Mouse (Mus musculus): ENCODE measurements at regions not wholly inside any gene's neighbourhood (a gene's known extent, or its start where the extent isn't known, plus 50 kb on each side); places are given as distances from the start of the nearest gene placed in this dataset.

DNA sequence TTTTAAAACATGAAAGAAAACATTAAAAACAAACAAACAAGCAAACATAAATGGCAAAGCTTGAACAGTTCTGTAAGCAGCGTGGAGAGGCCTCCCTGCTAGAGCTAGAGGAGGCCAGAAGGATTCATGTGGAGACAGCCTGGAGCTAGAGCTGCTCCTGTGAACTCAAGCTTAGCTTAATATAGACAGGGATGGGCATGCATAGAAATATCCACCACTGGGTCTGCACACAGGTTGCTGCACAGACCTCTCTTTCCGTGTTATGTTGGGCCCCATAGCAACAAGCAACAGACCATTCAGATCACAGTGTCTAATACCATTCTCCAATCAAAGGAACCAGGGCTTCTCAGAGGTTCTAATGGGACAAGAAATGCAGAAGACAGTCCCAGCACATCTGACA, 122.9 kb upstream of the Magi3 start:
- DNase-seq (ENCODE audit: low spot score in 2 of 2) = no peak

DNA sequence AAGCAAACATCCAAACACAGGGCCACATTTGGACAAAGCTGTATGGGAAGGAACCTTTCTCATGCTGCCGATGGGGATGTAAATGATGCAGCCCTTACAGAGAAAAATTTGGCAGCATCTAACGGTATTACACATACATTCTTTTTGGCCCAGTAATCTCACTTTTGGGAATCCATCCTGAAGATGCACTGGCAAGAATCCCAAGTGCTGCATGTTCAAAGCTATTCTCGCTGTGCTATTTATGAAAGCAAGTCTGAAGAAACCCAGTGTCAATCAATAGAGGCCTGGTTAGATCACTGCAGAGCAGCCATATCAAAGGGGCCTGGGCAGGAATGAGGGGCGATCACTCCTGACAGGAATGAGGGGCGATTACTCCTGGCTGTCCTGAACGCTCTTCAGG, 122.0 kb upstream of the Magi3 start:
- DNase-seq (ENCODE audit: low spot score in 2 of 2) = no peak

DNA sequence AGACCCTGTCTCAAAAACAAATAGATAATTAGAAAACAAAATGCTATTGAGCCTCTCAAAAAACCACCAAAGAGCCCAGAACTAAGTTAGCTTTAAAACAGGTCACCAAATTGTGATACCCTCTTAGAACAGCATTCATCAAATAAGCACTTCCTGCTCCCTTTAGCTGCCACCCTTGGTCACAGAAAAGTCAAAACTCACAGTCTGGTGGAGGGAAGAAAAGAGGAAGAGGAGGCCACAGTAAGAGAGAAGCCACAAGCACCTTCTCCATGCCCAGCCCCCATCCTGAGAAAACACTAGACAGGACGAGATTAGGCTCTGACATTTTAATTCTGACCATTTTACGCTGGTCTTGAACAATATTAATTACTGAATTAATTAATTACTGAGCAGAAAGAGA, 120.2 kb upstream of the Magi3 start:
- DNase-seq (ENCODE audit: low spot score in 2 of 2) = no peak

DNA sequence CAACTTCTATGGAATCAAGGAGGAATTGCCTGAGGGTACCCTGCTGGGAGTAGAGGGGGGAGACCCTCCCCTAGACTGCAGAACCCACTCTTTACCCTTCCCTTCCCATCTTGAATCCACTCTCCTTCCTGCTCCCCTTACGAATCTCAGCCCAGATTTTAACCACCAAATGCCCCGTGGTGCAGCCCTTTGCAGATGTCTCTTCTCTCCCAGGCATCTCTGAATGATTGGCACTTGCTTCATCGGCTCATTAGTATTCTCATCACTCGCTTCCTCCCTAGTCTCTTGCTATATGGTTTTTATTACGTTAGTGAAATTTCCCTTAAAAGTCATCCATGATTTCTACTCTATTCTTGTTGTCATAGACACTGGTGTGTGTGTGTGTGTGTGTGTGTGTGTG, 116.7 kb upstream of the Magi3 start:
- DNase-seq (ENCODE audit: low spot score in 2 of 2) = no peak

DNA sequence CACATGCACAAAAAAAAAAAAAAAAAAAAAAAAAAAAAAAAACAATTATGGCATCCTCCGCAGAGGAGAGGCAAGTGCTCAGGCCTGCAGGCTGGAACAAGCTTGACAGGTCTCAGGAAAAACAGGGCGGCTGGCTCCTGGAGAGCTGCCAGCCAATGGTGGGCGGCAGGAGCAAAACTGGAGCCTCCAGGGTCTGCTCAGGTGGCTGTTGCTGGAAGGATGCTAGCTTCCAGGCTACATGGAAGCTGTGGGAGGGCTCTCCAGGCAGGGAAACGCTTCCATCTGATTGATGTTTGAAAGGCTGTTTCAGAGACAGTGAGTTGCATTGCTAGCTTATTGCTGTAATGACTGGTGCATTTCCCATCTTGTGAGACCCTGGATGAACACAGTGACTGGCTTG, 116.1 kb upstream of the Magi3 start:
- DNase-seq (ENCODE audit: low spot score in 2 of 2) = no peak

DNA sequence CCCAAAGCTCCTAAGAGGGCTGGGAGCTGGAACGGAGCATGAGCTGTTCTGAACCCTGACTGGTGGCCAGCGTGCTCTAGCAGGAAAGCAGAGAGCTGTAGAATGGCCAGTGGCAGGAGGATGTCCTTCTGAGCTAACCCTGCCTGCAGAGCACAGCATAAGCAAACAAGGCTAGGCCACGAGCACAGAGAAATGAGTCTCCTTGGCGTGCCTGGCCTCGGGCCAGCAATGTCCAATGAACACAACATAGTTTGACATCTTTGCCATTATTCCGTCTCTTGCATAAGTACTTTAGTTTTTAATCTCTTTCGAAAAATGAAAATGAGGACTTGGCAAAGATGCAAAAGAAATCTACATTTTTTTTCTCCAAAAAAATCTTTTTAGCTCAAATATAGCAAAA, 114.6 kb upstream of the Magi3 start:
- DNase-seq (ENCODE audit: low spot score in 2 of 2) = no peak

DNA sequence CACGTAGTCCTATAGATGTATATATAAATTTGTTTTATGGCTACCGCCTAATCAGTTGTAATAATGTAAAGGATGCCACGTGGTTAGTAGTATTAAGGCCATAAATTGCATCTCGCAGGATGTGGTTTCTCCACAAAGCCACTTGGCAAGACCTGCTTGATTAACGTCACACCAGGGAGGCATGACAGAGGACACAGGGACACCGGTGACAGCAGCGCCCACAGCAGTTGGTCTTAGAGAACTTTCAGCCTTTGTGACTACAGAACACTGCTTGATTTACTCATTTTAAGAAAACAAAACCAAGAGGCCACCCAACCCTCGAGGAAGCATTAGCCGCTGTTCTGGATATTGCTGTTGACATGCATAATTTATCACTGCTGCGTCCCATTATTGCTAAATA, 113.2 kb upstream of the Magi3 start:
- no peak for DNase-seq (ENCODE audit: low spot score in 2 of 2)

DNA sequence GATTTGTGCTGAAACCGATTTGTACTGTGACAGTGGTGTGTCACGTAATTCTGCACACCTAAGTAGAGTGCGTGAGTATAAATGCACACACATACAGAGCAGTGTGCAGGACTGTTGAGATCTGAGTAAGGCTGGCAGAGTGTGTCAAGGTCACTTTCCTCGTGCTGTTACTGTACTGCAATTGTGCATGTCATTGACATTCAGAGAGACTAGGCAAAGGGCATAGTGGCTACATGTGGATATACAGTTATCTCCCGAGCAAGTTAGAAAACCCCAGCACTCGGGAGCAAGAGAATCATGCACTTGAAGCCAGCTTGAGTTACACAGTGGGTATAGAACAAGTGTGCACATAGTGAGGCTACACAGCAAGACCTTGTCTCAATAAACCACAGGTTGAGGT, 110.5 kb upstream of the Magi3 start:
- no peak for DNase-seq (ENCODE audit: low spot score in 2 of 2)

DNA sequence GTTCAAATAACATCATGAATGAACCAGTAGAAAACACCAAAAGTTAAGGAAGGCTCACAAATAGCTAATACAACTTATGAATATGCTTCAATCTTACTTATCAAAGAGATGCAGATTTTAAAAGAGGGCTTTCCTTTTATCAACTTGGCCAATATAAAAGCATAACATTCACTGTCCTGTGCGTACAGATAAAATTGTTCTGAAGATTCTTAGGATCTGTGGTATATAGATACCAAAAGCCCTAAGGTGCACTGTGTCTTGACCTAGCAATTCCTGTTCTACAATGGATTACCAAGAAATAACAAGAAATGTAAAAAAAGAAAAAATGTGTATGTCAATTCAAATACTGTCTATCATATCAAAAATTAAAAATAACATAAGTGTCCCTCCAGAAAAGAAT, 107.7 kb upstream of the Magi3 start:
- no peak for DNase-seq (ENCODE audit: low spot score in 2 of 2)

DNA sequence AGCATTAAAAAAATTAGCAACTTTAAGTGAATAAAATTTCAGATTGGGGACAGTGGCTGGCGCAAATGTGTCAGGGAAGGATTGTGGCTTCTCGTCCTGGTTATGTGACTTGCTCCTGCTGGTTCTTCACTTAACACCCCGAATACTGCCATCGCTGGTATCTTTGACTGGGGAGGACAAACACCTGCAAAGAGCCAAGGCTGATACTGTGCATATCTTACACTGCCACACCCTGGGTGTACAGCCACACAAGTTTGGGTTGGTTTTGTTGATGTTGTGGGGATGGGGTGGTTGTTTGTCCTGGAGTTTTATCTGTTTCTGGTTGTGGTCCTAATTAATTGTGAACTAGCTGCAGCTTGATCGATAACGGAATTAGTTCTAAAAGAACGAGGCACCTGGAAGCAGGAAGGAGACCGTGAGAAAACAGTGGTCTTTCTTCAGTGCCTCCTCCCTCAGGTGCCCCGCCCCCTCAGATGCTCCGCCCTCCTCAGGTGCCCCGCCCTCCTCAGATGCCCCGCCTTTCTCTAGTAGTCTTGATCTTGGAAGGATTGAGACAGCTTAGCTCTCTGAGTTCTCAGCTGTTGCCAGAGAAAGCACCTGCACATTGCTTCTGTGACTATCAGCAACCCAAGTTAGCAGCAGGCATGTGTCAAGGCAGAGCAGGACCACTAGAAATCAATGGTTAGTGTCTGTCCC, 107.0 kb upstream of the Magi3 start:
- no peak for DNase-seq (ENCODE audit: low spot score in 2 of 2)

DNA sequence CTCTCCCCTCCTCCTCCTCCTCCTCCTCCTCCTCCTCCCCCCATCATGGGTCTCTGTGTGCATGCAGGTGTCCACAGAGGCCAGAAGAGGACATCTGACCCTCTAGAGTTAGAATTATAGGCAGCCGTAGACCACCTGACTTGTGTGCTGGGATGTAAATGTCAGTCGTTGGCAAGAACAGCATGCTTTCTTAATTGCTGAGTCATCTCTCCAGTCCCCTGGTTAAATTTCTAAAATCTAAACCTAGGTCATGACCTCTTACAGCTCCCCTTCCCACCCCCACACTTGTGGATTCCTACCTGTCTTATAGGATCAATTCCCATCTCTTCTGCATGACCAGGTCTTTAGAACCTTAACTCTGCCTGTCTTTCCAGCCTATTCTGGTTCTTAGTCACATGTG, 102.4 kb upstream of the Magi3 start:
- no peak for DNase-seq (ENCODE audit: low spot score in 2 of 2)

DNA sequence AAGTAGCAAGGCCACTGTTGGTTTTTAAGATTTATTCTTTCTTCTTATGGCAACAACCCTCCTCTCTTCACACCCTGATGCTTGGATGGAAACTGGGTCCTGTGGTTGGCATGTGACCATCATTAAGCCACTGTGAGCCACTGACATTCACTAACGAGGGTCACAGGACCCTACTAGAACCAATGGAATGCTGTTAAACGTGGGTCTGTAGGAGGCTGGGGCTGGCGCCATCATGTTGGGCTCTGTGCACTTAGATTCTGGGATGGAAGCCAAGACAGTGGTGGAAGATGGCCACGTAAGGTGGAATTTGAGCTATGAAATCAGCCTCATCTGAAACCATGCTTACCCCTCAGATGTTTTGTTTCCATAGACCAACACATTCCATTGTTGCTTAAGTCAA, 100.2 kb upstream of the Magi3 start:
- DNase-seq (ENCODE audit: low spot score in 2 of 2) = peak; percentile 18 to 52

DNA sequence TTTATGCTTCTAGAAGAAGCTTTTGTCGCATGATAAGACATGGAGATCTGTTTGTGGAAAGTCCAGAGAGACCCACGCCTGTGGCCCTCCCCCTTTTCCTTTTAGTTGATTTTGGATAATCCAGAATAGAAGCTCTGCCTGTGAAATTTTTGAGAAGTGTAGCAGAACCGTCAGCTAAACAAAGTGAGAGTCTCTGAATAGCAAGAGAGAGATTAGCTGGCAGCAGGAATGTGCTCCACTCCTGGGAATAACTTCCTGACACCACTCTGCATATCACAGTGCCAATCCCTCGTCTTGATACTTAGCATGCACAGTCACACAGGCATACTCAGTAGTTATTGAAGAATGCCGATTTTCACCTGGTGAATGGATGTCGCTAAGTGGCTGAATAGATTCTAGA, 99.2 kb upstream of the Magi3 start:
- peak; percentile 17 to 38 for DNase-seq (ENCODE audit: low spot score in 2 of 2)

DNA sequence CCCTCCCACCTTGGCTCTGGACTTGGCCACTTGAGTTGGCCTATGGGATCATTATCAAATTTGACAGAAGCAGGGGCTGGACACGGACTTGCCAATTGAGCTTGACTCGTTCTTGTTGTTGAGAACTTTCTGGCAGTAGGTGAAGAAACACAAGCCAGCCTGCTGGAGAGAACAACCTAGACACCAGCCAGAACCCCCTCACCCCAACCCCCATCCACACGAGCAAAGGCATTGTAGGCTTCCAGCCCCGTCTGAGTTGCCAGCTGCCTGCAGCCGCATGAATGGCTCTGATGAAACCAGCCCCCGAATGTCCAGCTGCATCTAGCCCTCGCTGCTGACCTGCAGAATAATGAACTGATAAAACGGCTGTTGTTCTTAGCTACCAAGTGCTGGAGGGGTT, 98.7 kb upstream of the Magi3 start:
- peak; percentile 85 to 86 for DNase-seq (ENCODE audit: low spot score in 2 of 2)

DNA sequence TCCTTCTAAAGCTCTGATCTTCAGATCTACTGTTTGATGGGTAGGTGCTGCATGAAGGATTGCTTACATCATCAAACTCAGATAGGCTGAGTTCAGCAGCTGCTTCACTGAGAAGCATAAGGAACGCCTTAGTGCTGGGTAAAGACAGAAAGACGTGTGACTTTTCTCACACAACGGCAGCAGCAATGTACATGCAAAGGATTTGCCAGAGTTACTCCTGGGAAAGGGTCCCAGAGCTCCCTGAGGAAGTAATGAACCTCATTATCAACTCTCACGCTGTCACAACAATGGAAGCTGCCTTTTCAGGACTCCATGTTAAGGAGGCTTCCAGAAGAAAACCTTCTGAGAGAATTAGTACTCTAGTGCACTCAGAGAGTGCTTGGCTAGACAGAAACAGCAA, 97.4 kb upstream of the Magi3 start:
- no peak for DNase-seq (ENCODE audit: low spot score in 2 of 2)

DNA sequence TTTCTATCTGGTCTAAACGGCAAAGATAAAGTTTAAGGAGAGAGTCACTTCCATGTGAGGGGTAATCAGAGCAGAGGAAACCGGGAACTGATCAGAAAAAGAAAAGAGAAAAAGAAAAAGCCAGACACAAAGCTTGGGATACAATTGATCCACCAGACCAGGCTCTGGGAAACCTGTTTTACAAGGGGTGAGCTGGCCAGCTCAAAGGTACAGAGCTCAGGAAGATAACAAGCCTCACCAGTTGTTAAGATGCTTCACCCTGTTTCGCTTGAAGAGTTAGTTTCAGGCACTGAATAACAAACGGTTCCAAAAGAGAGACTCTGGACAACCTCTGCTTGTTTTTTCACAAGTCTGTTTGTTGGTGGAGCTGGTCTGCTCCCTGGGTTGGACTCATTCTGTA, 92.9 kb upstream of the Magi3 start:
- no peak for DNase-seq (ENCODE audit: low spot score in 2 of 2)

DNA sequence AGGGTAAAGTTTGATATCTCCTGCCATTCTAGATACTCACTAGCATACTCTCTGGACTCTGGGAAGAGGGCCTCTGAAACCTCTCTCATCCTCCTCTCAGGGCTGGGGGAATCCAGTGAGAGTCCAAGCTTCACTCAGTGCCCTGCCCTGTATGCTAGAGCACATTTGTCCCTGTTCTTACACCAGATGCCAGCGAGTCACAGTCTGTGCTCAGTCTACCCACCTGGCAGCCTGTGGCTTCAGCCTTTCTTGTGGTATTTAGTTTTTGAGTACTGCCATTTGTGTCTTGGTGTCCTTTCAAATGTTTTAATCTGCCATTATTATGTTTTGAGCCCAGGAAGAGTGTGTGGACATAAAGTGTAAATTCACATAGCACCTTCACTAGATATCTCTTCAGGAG, 86.8 kb upstream of the Magi3 start:
- no peak for DNase-seq (ENCODE audit: low spot score in 2 of 2)

DNA sequence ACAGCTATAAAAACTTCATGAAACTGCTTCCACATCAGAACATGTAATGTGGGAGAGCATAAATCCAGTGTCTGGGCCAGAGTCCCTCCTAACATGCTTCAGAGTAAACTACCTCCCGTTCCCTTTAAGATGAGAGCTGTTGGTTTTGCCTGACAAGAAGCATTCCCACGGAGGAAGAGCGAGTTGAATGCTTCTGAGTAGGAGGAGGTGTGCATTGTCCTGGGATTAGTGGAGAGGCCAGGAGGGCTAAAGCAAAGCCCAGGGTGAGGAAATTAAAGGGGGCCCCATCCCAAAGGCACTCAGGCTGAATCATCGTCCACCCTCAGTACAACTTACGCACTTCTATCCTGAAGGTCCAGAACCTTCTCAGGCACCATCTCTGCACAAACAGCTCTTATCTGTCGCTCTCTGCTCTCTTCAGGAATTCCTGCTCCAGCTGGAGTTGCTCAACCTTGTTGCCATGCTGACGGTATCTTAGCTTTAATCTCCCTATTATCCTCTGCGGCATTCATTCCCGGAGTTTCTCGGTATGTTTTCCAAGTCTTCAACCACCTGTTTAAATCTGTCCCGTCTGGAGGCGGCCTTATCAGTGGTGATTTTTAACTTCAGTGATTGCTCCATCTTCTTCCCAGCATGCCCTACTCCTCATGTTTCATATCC, 85.9 kb upstream of the Magi3 start:
- no peak for DNase-seq (ENCODE audit: low spot score in 2 of 2)

DNA sequence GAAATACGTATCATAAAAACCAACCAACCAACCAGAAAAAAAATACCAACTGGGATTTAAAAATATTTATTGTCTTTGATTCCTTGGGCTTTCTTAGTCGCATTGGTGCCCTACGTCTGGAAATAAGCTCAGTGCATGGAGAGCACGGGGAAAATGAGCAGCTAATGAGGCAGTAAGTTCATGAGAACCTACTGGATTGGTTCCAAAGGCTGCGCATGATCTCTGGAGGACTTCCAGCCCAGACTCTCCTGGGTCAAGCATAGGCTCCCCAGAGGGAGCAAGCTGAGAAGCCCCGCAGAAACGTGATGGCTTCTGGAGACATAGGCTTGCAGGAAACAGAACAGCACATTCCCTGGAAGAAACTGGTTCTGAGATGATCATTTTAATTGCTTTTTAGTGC, 83.4 kb upstream of the Magi3 start:
- peak; percentile 44 to 61 for DNase-seq (ENCODE audit: low spot score in 2 of 2)

DNA sequence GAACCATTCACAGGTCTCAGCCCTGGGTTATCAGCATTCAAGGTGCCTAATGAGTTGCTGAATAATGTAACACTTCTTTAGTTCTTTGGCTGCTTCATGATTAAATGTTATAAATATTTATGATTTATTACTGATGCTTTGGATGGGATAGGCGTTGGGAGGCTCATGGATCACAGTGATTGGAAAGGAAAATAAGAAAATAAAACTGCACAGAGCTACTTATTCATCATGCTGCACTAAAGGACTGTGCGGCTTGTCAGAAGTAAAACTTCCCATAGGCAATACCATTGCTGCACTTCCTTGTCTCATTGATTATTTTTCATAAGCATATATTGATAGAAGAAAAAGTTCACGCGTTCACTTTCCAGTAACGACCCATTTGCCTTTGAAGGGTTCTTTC, 80.0 kb upstream of the Magi3 start:
- no peak for DNase-seq (ENCODE audit: low spot score in 2 of 2)

DNA sequence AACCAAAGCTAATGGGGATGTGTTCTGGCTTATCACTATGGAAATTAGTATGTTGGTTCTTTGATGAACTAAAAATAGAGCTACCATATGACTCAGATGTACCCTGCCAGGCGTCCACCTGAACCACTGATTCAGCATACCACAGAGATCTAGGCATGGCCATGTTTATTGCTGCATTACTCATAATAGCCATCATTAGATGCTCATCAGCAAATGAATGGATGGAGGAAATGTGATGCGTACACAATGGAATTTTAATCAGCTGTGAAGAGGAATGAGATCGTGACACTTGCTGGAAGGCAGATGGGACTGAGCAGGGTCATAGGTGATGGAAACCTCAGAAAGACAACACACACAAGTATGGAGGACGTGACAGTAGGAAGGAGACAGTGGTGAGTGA, 78.7 kb upstream of the Magi3 start:
- DNase-seq (ENCODE audit: low spot score in 2 of 2) = no peak

DNA sequence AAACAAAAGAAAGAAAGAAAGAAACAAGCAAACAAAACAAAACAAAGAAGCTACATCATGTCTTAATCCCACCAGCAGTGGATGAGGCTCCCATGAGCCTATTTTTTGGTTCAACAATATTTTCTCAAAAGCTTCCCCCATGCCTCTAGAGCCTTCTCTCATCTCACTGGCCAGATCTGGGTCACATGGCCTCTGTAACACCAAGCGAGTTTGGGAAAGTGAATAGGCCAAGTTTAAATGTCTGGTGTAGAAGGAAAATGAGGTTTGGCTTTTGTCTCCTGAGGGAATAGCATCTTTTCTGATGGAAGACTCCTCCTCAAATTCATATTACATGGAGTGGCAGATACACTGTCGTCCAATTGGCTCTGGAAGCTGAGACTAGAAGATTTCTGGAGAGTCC, 78.2 kb upstream of the Magi3 start:
- DNase-seq (ENCODE audit: low spot score in 2 of 2) = no peak

DNA sequence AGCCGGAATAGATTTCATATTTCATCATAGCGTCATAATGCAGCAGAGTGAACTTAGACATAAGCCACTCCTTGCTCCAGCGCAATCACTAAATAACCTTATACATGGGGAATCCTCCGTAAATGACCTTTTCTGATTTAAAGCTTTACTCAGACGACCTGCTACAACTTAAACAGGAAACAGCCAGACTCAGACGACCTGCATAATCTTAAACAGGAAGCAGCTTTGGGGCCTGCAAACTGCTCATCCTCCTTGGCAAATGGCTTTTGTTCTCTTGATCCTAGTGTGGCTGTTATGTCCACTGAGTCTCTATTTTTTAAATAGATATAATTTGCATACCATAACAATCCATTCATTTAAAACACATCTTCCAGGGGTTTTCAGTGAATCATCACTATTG, 76.9 kb upstream of the Magi3 start:
- no peak for DNase-seq (ENCODE audit: low spot score in 2 of 2)

DNA sequence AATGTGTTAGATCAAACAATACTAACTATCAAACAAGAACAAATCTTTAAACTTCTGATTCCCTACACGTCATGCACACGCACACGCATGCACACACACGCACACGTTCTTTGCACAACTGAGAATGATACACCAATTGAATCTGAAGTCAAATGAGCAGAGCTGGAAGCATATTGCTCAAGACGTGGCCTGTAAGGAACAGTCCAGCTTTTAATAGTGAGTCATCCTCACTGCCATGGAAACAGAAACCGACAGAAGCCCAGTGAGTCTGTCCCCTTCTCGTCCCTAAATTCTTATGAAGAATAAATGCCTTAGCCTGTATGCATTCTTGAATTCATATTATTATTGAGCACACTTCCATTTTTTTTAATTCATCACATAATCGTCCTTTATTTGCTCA, 75.7 kb upstream of the Magi3 start:
- DNase-seq (ENCODE audit: low spot score in 2 of 2) = peak; percentile 43 to 61

Measured in heart, adult 9 months (tissue).